Mouse (Mus musculus) right cerebral cortex, adult 2 months (tissue): Measurements from ENCODE around the gene Naip2.

Experiments
- DNase-seq, 2 experiments: peaks; one replicate each; pipeline ENCODE4 v3.0.0; 2021 to 2022; ENCODE audit warnings: low spot score in 2 of 2

Gene Naip2

DNA sequence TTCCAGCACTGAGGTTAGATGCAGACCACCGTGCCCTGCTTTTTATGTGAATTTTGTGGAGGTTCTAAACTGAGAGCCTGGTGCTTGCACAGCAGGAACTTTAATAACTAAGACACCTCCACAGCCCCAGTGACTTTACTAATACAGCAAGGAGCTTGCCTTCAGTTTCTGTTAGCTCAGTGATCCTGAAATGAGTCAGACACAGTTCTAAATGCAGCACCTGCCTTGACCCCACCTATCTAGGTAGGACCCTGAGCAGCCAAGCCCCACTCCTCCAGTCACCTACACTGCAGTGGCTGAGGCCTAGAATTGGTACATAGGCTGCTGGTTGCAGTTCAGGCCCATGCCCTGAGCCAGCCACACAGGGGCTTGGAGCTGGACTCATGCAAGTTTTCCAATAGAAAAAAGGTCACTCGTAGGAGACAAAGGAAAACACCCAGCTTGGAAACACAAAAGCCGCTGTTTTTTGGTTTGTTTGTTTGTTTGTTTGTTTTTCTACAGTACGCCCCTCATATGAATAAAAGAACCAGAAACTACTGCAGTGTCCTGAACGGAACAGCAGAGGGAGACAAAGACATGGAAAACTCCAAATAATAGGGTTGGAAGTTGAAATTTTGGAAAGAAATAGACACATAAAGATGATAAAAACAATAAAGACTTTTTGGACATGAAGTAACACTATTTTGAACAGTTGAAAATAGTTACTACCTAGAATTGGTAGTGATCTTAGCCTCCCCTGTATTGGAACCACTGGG, 89.5 kb downstream of the Naip2 start:
- peak in 1 of 2 experiments; percentile 27 for DNase-seq

DNA sequence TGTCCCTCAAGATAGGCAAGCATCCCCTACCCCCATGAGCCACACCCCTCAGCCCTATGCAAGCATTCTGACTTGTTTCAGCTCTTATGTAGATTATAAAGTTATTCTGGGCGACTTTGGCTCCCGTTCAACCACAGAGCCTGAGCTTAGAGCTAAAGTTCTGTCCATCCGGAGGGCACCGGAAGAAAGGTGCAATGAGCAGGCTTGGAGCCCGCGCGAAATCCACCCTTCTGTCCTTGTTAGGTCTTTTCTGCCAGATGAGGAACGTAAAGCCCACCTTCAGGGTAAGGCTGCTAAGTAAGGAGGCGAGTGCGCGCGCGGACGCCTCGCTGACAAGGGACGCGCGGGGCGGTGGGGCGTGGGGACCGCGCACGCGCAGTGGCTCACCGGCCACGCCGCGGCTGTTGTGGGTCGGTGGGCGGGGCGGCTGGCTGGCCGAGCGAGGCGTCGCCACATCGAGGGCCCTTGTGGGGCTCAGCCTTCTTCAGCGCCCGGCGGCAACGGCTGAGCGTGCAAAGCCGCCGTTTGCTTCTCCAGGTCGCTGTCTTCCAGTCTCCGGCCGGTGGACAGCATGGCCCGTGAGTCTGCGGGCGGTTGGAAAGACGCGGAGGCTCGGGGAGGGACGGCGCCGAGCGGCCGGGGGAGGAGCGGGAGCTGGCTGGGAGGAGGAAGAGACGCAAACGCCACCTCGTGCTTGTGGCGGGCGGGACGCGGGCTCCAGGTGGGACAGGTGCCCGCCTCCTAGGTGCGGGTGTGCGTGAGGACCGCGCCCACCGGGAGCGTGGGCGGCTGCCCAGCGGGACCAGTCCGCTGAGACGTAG, 94.0 kb downstream of the Naip2 start, which contains the start of gene Serf1:
Gene Serf1 (plus strand): TSS at position 361 of the 821 bp plus-strand sequence.
- peak; percentile 78 to 81 for DNase-seq

DNA sequence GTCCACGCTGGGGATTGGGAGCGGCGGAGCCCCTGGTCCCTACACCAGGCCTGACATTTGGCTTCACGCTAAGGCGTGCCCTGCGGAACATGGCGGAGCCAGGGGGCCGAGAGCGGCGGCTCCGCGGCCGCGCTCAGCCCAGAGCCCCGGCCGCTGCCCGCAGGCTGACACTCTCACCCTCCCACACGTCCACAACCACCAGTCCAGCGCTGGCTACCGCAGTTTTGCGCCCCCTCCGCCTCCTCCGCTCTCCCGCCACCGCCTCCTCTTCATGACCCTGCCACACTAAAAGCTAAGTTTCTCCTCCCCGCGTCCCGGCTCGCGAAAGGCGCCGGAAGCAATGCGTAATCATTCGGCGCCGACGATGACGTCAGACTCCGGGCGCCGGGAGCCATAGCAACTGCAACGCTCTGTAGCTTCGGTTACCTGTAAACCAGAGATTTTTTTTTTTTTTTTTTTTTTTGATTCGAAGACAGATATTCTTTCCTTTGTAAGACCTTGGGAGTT, 98.1 kb downstream of the Naip2 start, which contains the start of gene Bdp1:
Gene Bdp1 (minus strand): TSS at position 323 of the 507 bp plus-strand sequence.
- DNase-seq, result peak; percentile 96

DNA sequence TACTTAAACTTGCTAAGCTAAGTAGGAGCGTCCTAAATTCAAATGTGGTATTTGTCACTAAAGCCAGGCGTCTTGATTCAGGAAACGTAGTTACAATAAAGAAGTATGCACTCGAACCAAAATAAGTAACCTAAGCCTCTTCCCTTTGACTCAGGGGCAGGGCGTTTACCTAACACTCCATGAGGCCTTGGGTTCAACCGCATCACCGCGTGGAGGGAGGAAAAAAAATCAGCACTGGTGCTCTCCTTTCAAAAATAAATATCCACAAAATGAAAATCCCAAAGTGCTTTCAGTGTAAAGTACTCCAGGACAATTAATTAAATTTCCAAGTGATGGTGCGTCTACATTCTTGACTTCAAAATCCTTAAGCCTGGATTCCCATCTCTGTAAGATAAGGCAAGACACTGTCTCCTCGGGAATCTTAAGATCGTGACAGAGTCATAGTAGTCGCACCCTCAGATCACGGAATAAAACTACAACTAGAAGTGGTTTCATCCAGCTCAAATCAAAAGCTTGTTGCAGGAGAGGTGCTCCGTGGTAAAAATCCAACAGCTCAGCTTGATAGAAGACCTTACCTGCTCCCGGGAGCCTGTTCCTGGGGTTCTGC, 98.7 kb downstream of the Naip2 start:
- DNase-seq, result no peak

DNA sequence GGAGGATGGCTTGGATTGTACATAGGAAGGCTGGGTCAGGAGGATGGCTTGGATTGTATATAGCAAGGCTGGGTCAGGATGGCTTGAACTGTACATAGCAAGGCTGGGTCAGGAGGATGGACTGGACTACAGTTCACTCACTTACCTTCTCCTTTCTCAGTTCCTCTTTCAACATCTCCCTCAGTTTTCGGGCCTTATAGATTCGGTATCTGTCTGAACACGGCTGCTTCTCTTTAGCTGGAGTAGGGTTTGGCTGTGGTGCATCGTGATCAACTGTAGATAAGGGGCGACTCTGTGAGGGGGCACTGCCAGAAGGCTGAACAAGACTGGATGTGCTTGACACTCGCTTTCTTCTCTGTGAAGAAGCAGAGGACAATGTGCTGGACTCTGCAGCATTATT, 103.1 kb downstream of the Naip2 start:
- DNase-seq, result no peak
